13 mouse cellular contexts compared by ENCODE assay signal in the genomic region with DNA sequence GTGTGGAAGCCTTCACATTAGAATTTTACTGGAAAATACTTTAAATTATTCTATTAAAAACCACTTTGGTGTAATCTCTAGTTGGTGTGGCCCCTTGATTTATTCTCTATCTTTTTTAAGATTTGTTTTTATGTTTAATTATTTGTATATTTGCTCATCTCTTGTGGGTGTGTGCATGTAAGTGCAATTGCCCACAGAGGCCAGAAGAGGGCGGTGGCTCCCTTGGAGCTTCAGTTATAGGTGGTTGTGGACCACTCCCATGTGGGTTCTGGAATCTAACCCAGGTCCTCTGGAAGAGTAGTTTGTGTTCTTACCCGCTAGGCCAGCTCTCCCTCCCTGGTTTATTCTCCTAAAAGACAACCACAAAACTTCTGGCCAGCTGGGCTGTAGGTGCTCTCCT. TPM values are rescaled to one million over a fixed set of nuclear protein-coding genes. Genes with fewer than 3 reads are reported as not detected.
A peak's percentile ranks its signal among the peaks of the same experiment; 100 is the strongest.
DNase-seq lines count a peak whose midpoint lies in the region; ATAC-seq and TF ChIP-seq lines count a peak whose summit lies in the region.
"Had no signal": no experiment of that assay in that cellular context is flagged by ENCODE, and none has a peak within 500 bp of the region (broad histone marks: within the 10 kb centered on the region; RNA-seq: fewer than 3 reads in every experiment).

No protein-coding gene starts in this region.

- no peak for ATAC-seq in intestine, postnatal 0 days
- ATAC-seq in intestine, embryonic 16.5 days, result no peak
- ATAC-seq in midbrain, embryonic 11.5 days (ENCODE audit: low FRiP score), result no peak
- ATAC-seq in midbrain, embryonic 14.5 days (ENCODE audit: low FRiP score, low TSS enrichment), result no peak
- no peak for ATAC-seq in stomach, embryonic 14.5 days (ENCODE audit: insufficient number of reproducible peaks, insufficient read depth, low FRiP score, low read depth)
- ATAC-seq: midbrain, embryonic 13.5 days had no signal

- H3K4me2 ChIP-seq in intestine, postnatal 0 days (replicated peaks; ENCODE audit: low read depth), result no peak overlapping the region
- no peak overlapping the region for H3K4me2 ChIP-seq in intestine, embryonic 16.5 days (ENCODE audit: low read depth, low read length)
- H3K4me2 ChIP-seq in midbrain, embryonic 11.5 days, result no peak overlapping the region
- H3K4me2 ChIP-seq in midbrain, embryonic 14.5 days (ENCODE audit: low read length), result no peak overlapping the region
- no peak overlapping the region for H3K4me2 ChIP-seq in stomach, embryonic 14.5 days (replicated peaks; ENCODE audit: low read depth, low read length)
- H3K4me2 ChIP-seq: hindbrain, embryonic 15.5 days; midbrain, embryonic 13.5 days had no signal

- H3K4me1 ChIP-seq in intestine, postnatal 0 days (replicated peaks; ENCODE audit: control insufficient read depth, insufficient read depth, low read length), result no peaks in the 10 kb centered on the region; the same call in none of the 2 replicates
- H3K4me1 ChIP-seq in intestine, embryonic 16.5 days (ENCODE audit: control insufficient read depth, insufficient read depth, low read length), result peaks cover 32% of the 10 kb centered on the region
- H3K4me1 ChIP-seq in midbrain, embryonic 11.5 days (ENCODE audit: control insufficient read depth, insufficient read depth, low read length), result peaks cover 17% of the 10 kb centered on the region
- peaks cover 26% of the 10 kb centered on the region for H3K4me1 ChIP-seq in midbrain, embryonic 14.5 days (ENCODE audit: control insufficient read depth, insufficient read depth, low read length)
- peaks cover 31% of the 10 kb centered on the region for H3K4me1 ChIP-seq in stomach, embryonic 14.5 days (ENCODE audit: control insufficient read depth, insufficient read depth, low read length)

- peak; percentile 46 for TF ChIP-seq CTCF in intestine, postnatal 0 days (IDR thresholded peaks at IDR 0.05; ENCODE audit: low read depth)

- DNase-seq in midbrain, embryonic 11.5 days (ENCODE audit: low spot score, missing footprints), result peak; percentile 75
- DNase-seq in midbrain, embryonic 14.5 days, result no peak
- peak; percentile 72 for DNase-seq in ZHBTc4 (ENCODE audit: low read depth, low spot score)
- no peak for DNase-seq in lung, postnatal 4 days
- DNase-seq: adrenal gland, adult 2 months; gastrocnemius, postnatal 36 days had no signal

- no peaks in the 10 kb centered on the region for H3K9me3 ChIP-seq in intestine, postnatal 0 days (ENCODE audit: control insufficient read depth)
- H3K9me3 ChIP-seq in intestine, embryonic 16.5 days (ENCODE audit: control insufficient read depth, low read length), result no peaks in the 10 kb centered on the region
- H3K9me3 ChIP-seq in midbrain, embryonic 11.5 days (ENCODE audit: control insufficient read depth, low read length), result no peaks in the 10 kb centered on the region
- H3K9me3 ChIP-seq in midbrain, embryonic 14.5 days (ENCODE audit: control insufficient read depth, low read length), result no peaks in the 10 kb centered on the region
- H3K9me3 ChIP-seq in stomach, embryonic 14.5 days (ENCODE audit: control insufficient read depth, low read depth, low read length), result no peaks in the 10 kb centered on the region
- H3K9me3 ChIP-seq: hindbrain, embryonic 15.5 days; midbrain, embryonic 13.5 days had no signal

- 92% methylated on average over 2 of the region's 2 CpGs for WGBS in intestine, postnatal 0 days
- WGBS in intestine, embryonic 16.5 days, result 95% methylated on average over 2 of the region's 2 CpGs
- 85% methylated on average over 2 of the region's 2 CpGs for WGBS in midbrain, embryonic 11.5 days
- 95% methylated on average over 2 of the region's 2 CpGs for WGBS in midbrain, embryonic 14.5 days
- 93% methylated on average over 2 of the region's 2 CpGs for WGBS in stomach, embryonic 14.5 days

- no peak overlapping the region for H3K9ac ChIP-seq in intestine, postnatal 0 days (ENCODE audit: low read depth, low read length)
- H3K9ac ChIP-seq in intestine, embryonic 16.5 days (ENCODE audit: low read depth, low read length), result no peak overlapping the region
- no peak overlapping the region for H3K9ac ChIP-seq in midbrain, embryonic 11.5 days (ENCODE audit: low read length)
- no peak overlapping the region for H3K9ac ChIP-seq in midbrain, embryonic 14.5 days (replicated peaks; ENCODE audit: low read length)
- no peak overlapping the region for H3K9ac ChIP-seq in stomach, embryonic 14.5 days (replicated peaks; ENCODE audit: low read depth, low read length)
- H3K9ac ChIP-seq: hindbrain, embryonic 15.5 days; midbrain, embryonic 13.5 days had no signal

- H3K36me3 ChIP-seq in intestine, postnatal 0 days (ENCODE audit: control insufficient read depth, insufficient read depth), result no peaks in the 10 kb centered on the region
- H3K36me3 ChIP-seq in intestine, embryonic 16.5 days (ENCODE audit: control insufficient read depth, insufficient read depth, low read length), result no peaks in the 10 kb centered on the region
- H3K36me3 ChIP-seq in midbrain, embryonic 11.5 days (ENCODE audit: control insufficient read depth, insufficient read depth, low read length), result no peaks in the 10 kb centered on the region
- no peaks in the 10 kb centered on the region for H3K36me3 ChIP-seq in midbrain, embryonic 14.5 days (ENCODE audit: control insufficient read depth, insufficient read depth, low read length)
- H3K36me3 ChIP-seq in stomach, embryonic 14.5 days (ENCODE audit: control insufficient read depth, insufficient read depth, low read length), result no peaks in the 10 kb centered on the region
- H3K36me3 ChIP-seq: hindbrain, embryonic 15.5 days; midbrain, embryonic 13.5 days had no signal

- no peaks in the 10 kb centered on the region for H3K27me3 ChIP-seq in intestine, postnatal 0 days (replicated peaks; ENCODE audit: control insufficient read depth, insufficient read depth, low read length)
- no peaks in the 10 kb centered on the region for H3K27me3 ChIP-seq in intestine, embryonic 16.5 days (replicated peaks; ENCODE audit: control insufficient read depth, insufficient read depth, low read length)
- H3K27me3 ChIP-seq in midbrain, embryonic 11.5 days (ENCODE audit: control insufficient read depth, insufficient read depth, low read length), result no peaks in the 10 kb centered on the region
- no peaks in the 10 kb centered on the region for H3K27me3 ChIP-seq in midbrain, embryonic 14.5 days (ENCODE audit: control insufficient read depth, insufficient read depth, low read length)
- no peaks in the 10 kb centered on the region for H3K27me3 ChIP-seq in stomach, embryonic 14.5 days (ENCODE audit: control insufficient read depth, insufficient read depth, low read length)
- H3K27me3 ChIP-seq: hindbrain, embryonic 15.5 days; midbrain, embryonic 13.5 days had no signal

- H3K27ac ChIP-seq in intestine, postnatal 0 days (ENCODE audit: low read depth, low read length), result no peak overlapping the region
- no peak overlapping the region for H3K27ac ChIP-seq in intestine, embryonic 16.5 days (ENCODE audit: low read length)
- no peak overlapping the region for H3K27ac ChIP-seq in midbrain, embryonic 11.5 days (ENCODE audit: low read depth, low read length)
- no peak overlapping the region for H3K27ac ChIP-seq in midbrain, embryonic 14.5 days (replicated peaks; ENCODE audit: low read depth, low read length)
- peak overlapping the region; percentile 70; the same call in 1 of the 2 replicates for H3K27ac ChIP-seq in stomach, embryonic 14.5 days (ENCODE audit: low read length)
- H3K27ac ChIP-seq: hindbrain, embryonic 15.5 days had no signal

- no peak overlapping the region for H3K4me3 ChIP-seq in intestine, postnatal 0 days (ENCODE audit: low read depth, low read length)
- no peak overlapping the region for H3K4me3 ChIP-seq in intestine, embryonic 16.5 days (ENCODE audit: low read length)
- H3K4me3 ChIP-seq in midbrain, embryonic 11.5 days (ENCODE audit: low read depth, low read length), result no peak overlapping the region
- H3K4me3 ChIP-seq in midbrain, embryonic 14.5 days (replicated peaks; ENCODE audit: low read depth, low read length), result no peak overlapping the region
- no peak overlapping the region for H3K4me3 ChIP-seq in stomach, embryonic 14.5 days (ENCODE audit: low read depth, low read length)
- H3K4me3 ChIP-seq: erythroblast, embryonic 14.5 days; hindbrain, embryonic 15.5 days; midbrain, embryonic 13.5 days had no signal

RNA-seq across cellular contexts. Expression of gene Smad5, which starts 3.4 kb away (rescaled TPM):
- polyA plus RNA-seq in intestine, postnatal 0 days (2015; fragmentation: Nextera tagmentation; extraction: Ambion mirVana), result 8.5 and 11.9 TPM in 2 replicates
- polyA plus RNA-seq in intestine, embryonic 16.5 days (2015; fragmentation: Nextera tagmentation; extraction: Ambion mirVana), result 14.5 and 15.3 TPM in 2 replicates
- polyA plus RNA-seq in midbrain, embryonic 11.5 days (2014; fragmentation: Nextera tagmentation; extraction: Ambion mirVana), result 43.4 and 45.4 TPM in 2 replicates
- 20.4 and 35.7 TPM in 2 replicates for polyA plus RNA-seq in midbrain, embryonic 14.5 days (2014; fragmentation: Nextera tagmentation; extraction: Ambion mirVana)
- polyA plus RNA-seq in stomach, embryonic 14.5 days (2014; fragmentation: Nextera tagmentation; extraction: Ambion mirVana), result 51.1 and 52.7 TPM in 2 replicates

RNA-seq across cellular contexts. Expression of gene Gm45623, which starts 54.3 kb away (rescaled TPM):
- polyA plus RNA-seq in intestine, postnatal 0 days (2015; fragmentation: Nextera tagmentation; extraction: Ambion mirVana), result 0.13 TPM in 1 of 2 replicates, not detected in the other
- 0.27 and 0.43 TPM in 2 replicates for polyA plus RNA-seq in intestine, embryonic 16.5 days (2015; fragmentation: Nextera tagmentation; extraction: Ambion mirVana)
- not detected in 2 replicates for polyA plus RNA-seq in midbrain, embryonic 11.5 days (2014; fragmentation: Nextera tagmentation; extraction: Ambion mirVana)
- polyA plus RNA-seq in midbrain, embryonic 14.5 days (2014; fragmentation: Nextera tagmentation; extraction: Ambion mirVana), result 1.1 and 2.1 TPM in 2 replicates
- 4.5 and 5.0 TPM in 2 replicates for polyA plus RNA-seq in stomach, embryonic 14.5 days (2014; fragmentation: Nextera tagmentation; extraction: Ambion mirVana)
- polyA plus RNA-seq: adrenal gland, adult 2 months; erythroblast, embryonic 14.5 days; heart, embryonic 14.5 days had no signal

Comparison
In these comparisons a context has a peak if more than half of its experiments do, and no peak if none do; other contexts are left out.
1. DNase-seq: peak in midbrain, embryonic 11.5 days (single experiment) and ZHBTc4 (single experiment); none in midbrain, embryonic 14.5 days (single experiment) and lung, postnatal 4 days (0 of 2).